Mouse (Mus musculus): ENCODE data around the gene Ankrd22.
A peak's percentile ranks its signal among the peaks of the same experiment; 100 is the strongest.
"Not testable (repeated sequence)": the region's sequence is repeated elsewhere in the genome, so short reads cannot be mapped to it uniquely, and the experiment has no call there.

Ankrd22 gene

DNA sequence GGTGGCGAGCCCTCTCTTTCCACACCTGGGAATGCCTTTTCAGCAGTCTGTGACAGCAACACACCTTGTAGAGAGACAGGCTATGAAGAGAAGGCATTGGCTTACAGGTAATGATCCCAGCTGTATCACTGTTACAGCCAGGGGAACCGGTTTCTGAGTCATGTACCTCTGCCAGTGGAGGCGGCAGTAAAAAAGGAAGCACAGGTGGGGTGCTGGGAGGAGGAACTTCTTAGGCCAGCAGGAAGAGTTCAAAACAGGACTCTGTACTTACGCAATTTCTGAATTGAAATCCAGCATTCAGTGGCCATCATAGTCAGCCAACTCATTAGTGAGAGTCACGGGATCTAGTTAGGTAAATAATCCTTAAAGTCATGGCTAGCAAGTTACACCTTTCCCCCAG, at the start of gene Ankrd22:
TSS of gene Ankrd22 (minus strand) at position 163 of the 400 bp plus-strand sequence.
- no peak for DNase-seq (ENCODE audit: low read depth, low spot score)

DNA sequence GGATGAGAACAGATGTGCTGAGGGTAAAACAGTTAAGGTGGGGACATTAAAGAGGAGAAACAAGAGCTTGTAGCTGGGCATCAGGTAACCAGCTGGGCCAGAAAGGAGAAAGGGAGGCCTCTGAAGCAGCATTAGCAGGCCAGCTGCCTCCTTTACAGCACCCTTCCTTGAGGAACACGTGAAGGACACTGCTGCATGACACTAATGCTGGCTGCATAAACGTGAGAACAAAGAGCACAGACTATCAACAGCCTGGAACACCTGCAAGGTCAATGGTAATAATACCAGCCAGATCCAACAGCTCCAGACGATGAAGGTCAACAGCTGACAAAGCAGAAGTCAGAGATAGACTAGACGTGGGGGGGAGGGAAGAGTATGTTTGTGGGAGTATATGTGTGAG, 48.3 kb upstream of the Ankrd22 start:
- DNase-seq (ENCODE audit: low read depth, low spot score): no peak

DNA sequence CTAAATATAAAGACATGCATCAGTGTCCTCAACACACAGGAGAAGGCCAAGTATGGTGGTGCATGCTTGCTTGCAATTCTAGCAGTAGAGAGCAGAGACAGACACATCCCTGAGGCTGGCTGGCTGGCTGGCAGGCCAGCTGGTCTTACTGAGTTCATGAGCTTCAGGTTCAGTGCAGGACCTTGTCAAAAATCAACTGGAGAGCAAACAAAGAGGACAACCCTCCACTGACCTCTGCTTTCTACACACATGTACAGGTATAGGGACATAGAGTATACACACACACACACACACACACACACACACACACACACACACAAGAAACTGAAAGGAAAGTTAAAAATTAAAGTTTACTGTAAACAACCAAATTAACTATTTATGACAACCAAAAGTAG, 47.4 kb upstream of the Ankrd22 start:
- DNase-seq (ENCODE audit: low read depth, low spot score): no peak

DNA sequence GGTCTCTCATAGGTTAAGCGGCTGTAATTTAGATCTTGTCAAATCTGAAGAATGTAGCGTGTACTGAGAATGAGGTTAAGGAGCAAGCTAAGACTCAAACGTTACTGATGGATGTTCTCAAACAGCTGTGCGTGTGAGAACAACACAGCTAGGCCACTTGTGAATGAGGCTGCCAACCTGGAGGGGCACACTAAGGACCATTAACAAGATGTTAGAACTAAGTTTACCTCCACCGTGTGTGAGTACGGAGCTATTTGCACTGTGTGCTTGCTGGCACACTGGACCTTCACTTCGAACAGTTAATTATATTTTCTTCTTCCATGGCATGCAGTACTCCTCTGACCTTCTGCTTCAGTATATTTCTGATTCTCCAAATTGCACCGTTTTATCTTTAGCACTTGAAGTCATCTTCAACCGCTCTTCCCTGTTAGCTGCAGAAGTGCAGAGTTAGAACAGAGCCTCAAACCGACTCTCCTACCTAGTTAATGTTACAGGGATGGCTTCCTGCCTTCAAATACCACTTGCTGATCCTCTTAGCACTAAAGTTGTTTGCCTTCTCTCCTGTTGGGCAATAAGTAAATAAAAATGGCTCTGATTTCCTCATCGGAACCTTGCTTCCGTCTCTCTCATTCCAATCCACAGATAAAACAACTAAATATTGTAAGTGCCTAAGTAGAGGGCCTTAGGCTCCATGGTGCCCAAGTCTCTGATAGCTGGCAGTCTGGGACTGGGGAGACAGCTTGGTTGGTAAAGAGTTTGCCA, 46.8 kb upstream of the Ankrd22 start:
- no peak for DNase-seq (ENCODE audit: low read depth, low spot score)

DNA sequence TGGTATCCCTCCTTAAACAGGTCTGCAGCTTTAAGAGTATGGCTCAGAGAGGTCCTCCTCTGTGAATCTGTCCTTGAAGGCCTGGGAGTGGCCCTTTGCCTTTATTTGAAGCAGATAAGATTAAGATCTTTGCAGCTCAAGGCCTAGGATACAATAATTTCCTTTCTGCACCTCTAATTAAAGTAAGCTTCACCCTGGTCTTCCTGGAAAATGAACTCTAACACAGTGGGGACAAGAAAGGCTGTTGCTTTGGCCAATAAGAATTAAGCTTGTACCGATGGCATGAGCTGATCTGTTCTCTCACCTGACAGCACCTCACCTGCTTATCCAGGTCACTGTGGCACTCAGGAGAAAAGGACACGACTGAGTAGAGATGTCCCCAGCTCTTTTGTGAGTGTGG, 45.0 kb upstream of the Ankrd22 start:
- DNase-seq (ENCODE audit: low read depth, low spot score): no peak

DNA sequence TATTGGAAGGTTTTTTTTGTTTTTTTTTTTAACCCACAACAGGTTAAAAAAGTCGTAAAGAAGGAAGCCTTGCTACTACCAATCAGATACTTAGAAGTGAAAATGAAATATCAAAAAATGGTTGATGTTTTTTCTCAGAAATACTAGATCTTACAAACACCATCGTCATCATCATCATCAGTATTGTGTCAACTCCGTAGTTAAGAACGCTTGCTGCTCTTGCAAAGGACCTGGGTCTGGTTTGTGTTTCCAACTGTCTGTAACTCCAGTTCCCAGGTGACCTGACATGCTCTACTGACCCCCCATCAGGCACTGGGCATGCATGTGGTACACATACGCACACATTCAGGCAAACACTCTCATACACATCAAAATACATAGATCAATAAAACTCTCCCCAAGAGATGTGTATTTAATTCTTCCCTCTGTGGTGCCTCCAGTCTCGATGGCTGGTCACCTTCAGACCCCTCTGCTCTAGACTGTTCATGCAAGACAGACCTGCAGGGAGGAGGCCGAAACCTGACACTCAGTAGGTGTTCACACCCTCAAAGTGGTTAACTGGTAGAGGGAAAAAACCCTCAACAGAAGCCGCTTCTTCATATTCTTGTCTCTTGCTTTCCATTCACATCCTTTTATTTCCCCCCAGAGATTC, 44.2 kb upstream of the Ankrd22 start:
- no peak for DNase-seq (ENCODE audit: low read depth, low spot score)

DNA sequence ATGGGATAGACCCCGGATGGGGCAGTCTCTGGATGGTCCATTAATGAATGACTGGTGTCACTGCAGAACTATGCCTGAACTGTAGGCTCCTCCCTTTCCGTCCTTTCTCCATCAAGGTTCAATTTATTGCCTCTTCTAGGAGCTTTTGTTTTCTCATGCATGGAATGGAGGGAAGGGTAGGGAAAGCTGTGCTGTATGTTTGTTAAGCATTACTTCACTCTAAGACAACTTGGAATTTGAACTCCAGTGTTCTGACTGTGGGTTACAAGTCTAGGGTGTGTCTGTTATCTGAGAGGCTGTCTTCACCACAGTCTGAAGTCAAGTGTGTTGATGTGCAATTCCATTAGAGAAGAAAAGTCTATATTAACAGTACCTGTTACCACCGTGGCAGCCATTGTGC, 43.2 kb upstream of the Ankrd22 start:
- DNase-seq (ENCODE audit: low read depth, low spot score): no peak

DNA sequence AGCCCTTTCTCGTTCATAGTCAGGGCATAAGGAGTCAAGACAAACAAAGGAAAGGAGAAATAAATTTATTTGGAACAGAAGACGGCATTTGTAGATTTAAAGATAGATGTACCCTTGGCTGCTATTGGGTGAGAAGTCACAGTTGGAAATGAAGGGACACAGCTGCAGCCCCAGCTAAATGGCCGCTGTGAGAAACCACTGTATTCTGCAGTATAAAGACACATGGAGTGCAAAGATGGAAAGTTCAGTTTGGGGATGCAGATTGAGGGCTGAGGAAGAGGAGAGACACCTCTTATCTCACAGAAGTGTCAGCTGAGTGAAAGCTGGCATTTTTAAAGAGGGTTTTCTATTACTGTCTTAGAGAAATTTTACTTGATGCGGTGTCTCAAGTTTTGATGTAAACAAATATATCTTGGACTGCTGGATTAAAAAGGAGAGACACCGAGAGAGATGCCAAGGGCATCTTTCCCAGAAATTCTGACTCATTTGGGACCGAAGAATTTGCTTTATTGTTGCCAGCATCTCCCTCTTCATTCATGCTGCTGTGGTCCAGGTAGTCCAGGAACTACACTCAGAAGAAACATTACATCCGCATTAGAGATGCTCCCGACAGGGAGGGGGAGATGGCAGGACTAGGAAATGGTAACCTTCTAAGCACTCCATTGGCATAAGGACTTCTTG, 41.0 kb upstream of the Ankrd22 start:
- no peak for DNase-seq (ENCODE audit: low read depth, low spot score)

DNA sequence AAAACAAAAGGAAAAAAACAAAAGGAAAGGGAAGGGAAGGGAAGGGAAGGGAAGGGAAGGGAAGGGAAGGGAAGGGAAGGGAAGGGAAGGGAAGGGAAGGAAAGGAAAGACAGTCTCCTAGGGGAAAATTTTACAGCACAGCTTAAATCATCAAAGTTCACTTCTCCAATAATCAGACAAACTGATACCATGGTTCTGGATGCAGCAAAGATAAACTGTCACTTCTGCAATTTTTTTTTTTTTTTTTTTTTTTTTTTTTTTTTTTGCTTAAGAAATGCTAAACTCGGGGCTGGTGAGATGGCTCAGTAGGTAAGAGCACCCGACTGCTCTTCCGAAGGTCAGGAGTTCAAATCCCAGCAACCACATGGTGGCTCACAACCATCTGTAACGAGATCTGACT, 40.3 kb upstream of the Ankrd22 start:
- DNase-seq (ENCODE audit: low read depth, low spot score): not testable (repeated sequence)

DNA sequence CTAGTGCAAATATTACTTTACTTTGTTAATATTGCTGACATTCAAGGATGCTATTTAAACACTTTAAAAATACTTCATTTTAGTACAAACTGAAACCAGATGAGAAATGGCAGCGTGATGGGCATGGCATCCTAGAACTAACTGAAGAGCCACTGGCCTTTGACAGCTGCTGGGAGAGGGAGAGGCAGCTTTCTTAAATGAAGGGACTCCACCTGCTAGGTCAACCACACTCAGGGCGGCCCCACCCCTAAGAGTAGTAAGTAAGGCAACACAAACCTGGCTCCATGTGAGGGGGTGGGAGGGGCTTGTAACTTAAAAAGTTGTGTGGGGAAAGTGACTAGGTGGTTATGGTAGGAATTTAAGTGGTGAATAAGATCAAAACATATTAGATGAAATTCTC, 36.8 kb upstream of the Ankrd22 start:
- no peak for DNase-seq (ENCODE audit: low read depth, low spot score)

DNA sequence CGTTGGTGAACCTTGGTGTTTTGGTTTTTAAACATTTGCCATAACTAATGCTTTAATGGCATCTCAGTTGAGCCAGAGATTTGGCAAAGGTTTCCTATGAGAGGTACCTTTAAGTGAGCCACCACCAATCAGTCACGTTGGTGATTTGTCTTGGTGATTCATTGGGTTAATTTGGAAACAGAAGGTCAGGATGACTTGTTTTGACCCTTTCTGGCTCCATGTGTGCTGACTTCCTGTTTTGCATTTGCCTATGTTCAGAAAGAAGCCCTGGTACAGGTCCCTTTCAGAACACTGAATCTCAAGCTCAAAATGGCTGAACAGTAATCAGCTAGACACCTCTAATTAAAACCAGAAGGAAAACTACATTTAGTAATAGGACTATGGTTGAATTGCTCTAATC, 33.6 kb upstream of the Ankrd22 start:
- DNase-seq (ENCODE audit: low read depth, low spot score): no peak

DNA sequence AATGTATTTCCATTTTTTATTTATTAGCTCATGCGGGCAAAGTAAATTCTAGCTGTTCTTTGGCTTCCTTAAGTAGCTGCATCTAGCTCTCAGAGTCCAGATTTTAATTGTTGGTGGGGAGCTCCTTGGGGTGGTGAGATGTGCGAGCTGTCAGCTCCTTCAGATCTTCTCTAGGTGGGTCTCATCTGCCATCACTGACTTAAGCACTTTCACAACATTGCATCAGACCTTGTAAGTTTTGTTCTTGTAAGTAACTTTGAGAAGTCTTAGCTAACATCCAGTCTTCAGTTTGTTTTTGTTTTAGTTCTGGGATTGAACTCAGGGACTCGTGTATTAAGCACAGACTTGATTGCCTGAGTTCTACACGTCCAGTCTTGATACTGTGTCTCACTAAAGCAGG, 33.0 kb upstream of the Ankrd22 start:
- no peak for DNase-seq (ENCODE audit: low read depth, low spot score)

DNA sequence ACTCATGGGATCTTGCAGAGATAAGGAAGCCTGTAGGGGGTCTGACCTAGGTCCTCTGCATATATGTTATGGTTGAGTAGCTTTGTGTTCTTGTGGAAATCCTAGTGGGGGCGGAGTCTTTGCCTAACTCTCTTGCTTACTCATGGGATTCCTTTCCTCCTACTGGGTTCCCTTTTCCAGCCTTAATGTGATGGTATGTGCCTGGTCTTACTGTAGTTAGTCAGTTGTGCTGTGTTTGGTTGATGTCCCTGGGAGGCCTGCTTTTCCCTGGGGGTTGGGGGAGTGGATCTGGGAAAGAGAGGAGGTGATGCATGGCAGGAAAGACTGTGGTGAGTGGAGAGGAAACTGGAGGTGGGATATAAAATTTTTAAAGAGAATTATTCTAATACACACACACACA, 32.2 kb upstream of the Ankrd22 start:
- no peak for DNase-seq (ENCODE audit: low read depth, low spot score)

DNA sequence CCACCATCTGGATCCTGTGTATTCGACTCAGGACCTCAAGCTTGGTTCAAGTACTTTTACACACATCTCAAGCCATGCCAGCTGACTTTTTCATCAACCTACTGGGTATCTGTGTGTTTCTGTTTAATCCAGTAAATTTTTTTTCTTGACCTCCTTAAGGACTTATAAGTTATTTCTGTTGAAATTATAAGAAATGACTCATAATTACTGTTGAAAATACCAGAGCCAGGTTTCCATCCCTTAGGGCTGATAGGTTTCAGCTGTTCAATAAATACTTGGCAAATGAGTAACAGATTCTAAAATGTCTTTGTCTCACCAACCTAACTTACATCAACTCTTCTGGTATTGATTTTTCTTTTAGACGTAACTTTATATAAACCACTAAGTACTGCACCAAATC, 29.2 kb upstream of the Ankrd22 start:
- no peak for DNase-seq (ENCODE audit: low read depth, low spot score)

DNA sequence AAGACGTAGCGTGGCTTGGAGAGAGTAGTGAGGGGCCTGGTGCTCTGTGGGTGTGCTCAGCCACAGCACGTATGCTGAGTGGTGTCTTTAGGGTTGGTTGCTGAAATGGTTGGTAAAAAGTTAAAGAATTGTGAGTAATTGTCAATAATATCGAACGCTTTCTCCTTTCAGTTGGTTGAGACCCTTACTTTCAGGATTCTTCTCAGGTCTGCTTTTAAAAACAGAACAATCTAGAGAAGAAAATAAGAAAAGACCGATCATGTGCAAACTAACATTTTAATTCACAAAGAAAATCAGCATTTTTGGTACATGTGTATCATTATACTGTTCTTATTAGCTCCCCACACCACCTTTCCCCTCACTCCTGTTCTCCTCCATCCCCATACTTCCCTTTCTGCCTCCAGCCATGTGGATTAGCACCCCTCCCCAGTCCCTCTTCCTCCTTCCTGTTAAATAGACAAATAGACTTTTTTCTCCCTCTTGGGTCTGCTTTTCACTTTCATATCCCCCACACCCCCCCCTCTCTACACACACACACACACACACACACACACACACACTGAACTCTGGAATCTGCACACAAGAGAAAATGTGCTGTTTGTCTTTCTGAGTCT, 28.4 kb upstream of the Ankrd22 start:
- DNase-seq (ENCODE audit: low read depth, low spot score): no peak

DNA sequence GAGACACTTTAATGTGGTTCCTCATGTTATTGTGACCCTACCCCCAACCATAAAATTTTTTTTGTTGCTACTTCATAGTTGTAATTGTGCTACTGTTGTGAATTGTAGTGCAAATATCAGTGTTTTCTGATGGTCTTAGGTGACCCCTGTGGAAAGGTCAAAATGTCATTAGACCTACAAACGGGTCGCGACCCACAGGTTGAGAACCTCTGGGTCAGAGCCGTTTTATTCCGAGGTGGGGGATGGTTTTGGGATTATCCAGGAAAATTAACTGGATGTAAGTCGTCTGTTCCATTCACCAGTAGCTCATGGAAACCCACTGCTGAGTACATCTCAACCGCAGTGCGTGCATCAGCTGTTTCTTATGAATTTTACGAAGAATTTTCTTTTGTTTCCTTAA, 27.8 kb upstream of the Ankrd22 start:
- no peak for DNase-seq (ENCODE audit: low read depth, low spot score)

DNA sequence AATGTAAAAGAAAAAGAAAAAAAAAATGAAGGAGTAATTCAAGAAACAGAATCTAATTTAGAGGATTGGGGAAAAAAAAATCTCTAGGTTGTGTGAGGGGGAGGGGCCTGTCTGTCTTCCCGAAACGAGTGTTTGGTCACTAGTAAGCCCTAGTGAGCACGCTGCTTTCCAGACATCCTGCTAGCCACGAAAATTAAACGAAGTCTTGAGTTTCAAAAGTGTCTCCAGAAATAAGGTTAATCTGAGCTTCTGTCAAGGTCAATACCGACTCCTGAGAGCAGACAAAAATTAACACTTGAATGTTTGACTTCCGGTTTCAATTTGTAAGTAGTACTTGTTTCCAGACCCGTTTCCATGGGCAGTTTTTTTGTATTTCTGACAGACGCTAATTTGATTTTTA, 27.3 kb upstream of the Ankrd22 start:
- no peak for DNase-seq (ENCODE audit: low read depth, low spot score)

DNA sequence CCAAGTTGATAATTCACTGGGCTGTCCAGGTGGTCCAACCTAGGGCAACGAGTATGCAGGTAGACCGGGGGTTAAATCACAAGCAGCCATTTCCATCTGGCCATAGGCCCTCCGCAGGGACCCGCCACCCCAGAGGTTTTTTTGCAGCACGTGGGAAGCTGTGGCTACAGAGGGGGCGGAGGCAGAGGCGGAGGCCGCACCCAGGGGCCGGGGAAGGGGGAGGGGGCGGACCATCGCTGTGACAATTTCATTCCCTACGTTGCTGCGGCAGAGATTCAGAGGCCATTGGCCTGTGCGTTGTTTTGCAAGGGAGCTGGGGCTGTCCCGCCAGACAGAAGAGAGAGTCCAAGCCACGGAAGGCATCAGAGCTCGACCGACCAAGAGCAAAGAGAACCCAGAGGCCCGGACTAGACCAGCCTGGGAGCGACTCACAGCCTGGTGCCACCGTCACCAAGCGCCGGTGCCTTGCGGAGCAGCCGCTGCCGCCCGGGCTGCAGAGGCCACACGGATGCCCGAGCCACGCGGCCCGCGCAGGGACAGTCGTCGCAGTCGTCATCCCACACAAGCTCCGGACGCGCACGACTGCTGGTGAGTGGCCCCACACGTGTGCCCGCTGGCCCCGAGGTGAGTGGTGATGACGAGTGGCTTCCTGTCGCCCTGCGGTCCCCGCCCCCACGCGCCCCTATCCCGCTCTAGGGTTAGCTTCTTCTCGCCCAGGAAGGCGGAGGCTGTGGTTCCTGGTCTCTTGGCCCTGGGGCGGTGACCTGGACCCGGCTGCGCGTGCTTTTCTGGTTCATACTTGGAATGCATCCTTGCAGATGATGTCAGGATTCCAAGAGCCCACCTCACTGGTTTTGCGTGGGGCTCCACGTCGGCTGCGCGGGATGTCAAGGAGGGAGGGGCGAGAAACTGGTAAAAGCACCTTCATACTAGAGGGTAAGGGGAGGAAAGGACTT, 26.4 kb upstream of the Ankrd22 start, which contains the start of gene Stambpl1:
TSS of gene Stambpl1 (plus strand) at position 222 of the 956 bp plus-strand sequence.
- DNase-seq (ENCODE audit: low read depth, low spot score): peak; percentile 66

DNA sequence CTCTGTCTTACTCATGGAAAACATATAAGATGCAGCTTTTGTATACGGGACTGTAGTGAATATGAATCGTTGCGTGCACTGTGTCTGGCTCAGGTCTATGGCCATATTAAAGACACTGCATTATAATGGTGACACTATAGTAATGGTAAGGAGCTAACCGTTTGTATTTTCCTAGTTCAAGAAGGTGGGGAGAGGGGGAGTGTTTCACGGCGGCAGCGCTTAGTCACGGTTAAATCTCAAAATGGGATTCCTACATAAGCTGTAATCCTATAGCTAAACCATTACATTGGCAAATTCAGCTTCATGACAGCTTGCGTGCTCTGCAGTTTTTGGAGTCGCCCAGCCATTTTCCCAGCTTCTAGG, 25.8 kb upstream of the Ankrd22 start:
- peak; percentile 44 for DNase-seq (ENCODE audit: low read depth, low spot score)

DNA sequence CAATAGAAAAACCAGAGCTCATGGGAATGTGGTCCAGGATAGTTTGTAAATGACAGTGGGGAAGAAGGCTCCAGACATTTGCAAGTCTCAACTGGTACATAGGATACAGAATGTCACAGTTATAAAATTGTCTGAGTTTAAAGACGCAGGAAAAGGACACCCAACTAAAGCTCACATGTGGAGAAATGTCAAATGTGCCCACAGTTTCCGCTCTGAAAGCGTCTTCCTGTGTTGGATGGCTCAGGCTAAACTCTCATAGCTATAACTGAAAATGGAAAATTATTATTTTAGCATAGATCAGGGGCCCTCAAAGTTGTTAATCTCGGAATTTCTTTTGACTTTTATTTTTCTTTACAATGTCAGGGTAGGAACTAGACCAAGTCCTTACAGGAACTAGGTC, 21.0 kb upstream of the Ankrd22 start:
- no peak for DNase-seq (ENCODE audit: low read depth, low spot score)

DNA sequence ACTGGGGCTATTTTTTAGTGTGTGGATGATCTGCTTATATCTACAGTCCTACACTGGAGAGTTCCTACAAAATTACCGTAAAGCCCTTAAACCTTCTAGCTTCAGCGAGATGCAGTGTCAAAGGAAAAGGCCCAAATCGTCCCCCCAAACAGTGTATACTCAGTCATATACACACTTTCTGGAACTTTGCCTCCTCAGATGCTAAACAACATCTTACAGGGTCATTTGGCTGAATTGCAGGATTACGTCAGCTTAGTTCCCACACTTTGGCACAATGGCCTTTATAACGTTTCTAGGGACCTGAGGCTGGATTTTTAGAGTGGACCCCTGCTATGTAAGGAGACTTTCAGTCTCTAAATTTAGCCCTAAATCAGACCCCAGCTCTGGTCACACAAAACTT, 16.6 kb upstream of the Ankrd22 start:
- DNase-seq (ENCODE audit: low read depth, low spot score): no peak
